Mouse (Mus musculus) thymus, postnatal 0 days (tissue): ENCODE results near the gene Tmem108. TPM values are rescaled to one million over a fixed set of nuclear protein-coding genes. Genes with fewer than 3 reads are reported as not detected.

Source experiments
- DNase-seq: peaks from one replicate; pipeline ENCODE4 v3.0.0-alpha.2; 2015; ENCODE audit warnings: low spot score
- polyA plus RNA-seq: library from polyadenylated mRNA; unstranded; fragments of >200 nt; fragmentation: Nextera tagmentation; extraction: Ambion mirVana; gene quantifications from 2 replicates; pipeline ENCODE4 v1.2.1, GENCODE M21; 2015

Tmem108 gene
- polyA plus RNA-seq, 1 experiment from 2014 or later = 11.9 TPM

- DNase-seq = no peak
These were observed 296.3 kb downstream of the Tmem108 start for GRCm38 (mm10) chr9:103465293-103465692.

GRCm38 (mm10) chr9:103463833-103464232 is 297.8 kb downstream of the Tmem108 start:
- no peak for DNase-seq

DNA sequence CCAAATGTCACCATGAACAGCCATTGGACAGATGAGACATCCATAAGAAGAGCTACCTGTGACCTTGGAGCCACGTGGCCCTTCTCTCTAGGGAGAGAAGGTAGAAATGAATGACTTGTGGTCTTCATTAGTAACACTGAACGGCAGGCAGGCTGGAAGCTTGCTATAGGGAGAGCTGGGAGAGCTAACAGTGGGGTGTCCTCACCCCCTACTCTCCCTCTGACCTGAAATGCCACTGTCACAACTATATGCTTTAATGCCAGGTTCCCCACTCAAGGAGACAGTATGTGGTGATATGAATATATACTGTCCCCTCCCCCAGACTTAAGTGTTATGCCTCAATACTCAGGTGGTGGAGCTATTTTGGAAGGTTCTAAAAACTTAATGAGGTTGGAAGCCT is 301.8 kb downstream of the Tmem108 start:
- DNase-seq = no peak

GRCm38 (mm10) chr9:103459307-103459706 is 302.3 kb downstream of the Tmem108 start:
- DNase-seq = no peak

DNA sequence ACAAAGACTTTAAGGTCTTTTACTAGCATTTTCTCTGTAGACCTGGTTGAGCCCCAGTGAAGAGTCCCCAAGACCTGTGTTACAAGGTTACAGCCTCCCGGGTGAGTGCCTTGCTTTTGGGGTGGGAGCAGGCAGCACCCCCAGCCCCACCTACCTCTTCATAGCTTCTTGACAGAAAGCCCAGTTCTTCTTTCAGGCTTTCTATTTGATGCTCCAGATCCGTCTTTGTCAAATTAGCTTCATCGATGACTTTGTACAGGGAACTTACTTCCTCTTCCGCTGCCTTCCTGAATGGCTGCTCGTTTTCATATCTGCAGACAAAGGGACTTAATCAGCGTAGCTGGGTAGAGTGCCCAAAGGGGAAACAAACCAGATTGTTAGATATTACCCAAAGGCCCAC is 312.0 kb downstream of the Tmem108 start:
- no peak for DNase-seq

GRCm38 (mm10) chr9:103449092-103449491 is 312.5 kb downstream of the Tmem108 start:
- DNase-seq = peak; percentile 81

DNA sequence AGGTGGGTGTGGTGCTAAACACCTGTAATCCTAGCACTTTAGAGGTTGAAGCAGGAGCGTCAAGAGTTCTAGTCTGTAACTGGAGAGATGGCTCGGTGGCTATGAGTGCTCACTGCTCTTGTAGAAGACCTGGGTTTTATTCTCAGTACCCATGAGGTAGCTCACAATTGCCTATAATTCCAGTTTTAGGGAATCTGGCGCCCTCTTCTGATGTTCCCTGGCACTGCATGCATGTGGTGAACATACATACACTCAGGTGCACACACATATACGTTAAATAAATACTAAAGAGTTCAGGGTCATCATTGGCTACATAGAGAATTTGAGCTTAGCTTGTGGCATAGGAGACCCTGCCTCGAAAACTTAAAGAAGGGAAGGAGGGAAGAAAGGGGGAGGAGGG is 317.0 kb downstream of the Tmem108 start:
- no peak for DNase-seq

GRCm38 (mm10) chr9:103443824-103444185 is 317.8 kb downstream of the Tmem108 start:
- DNase-seq = no peak

DNA sequence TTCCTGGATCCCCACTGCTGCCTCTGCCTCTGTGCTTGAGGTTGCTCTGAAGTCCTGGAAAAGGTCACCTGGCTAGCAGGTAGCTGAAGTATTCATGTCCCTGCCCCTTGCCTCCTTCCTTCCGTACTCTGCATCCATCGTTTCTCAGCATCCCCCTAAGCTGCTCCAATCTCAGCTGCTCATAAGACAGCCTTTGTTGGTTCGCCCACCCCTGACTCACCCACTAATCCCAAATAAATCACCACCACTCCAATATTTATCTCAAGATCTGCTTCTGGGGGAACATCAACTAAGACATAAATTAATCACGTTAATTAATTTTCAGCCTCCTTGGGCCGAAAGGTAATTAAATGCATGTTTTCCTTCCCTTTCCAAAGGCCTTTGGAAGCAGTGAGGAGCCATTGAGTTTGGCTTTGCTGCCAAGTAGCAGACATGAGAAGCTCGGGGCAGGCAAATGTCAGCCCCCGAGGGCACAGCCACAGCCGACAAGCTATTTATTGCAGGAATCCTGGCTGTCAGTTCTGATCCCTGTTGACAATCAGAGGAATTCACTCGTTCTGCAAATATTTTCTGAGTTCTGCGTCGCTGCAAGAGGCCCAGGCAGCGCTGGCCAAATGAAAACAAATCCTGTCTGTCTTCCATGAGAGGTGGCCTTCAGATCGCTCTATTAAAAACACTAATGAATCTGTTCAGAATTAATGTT is 318.4 kb downstream of the Tmem108 start:
- no peak for DNase-seq

- DNase-seq = no peak
These were observed 321.0 kb downstream of the Tmem108 start for GRCm38 (mm10) chr9:103440597-103440996.

DNA sequence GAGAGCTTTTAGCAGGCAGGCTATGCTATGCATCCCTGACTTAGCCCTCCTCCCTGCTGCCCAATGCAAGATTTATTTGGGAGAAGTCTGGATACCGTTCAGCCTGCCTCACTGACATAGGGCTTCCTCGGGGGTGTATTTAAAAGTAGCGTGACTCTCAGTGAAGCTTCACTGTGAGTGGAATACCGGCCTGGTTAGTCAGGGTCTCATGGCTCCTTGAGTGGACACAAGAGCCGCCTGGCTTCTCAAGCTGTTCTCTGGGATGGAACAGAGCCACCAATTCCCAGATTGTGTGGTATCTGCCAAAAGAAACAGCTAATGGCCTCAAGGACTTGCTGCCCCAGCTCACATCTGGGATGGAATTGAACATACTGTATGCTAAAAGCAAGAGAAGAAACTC is 324.5 kb downstream of the Tmem108 start:
- DNase-seq = no peak

DNA sequence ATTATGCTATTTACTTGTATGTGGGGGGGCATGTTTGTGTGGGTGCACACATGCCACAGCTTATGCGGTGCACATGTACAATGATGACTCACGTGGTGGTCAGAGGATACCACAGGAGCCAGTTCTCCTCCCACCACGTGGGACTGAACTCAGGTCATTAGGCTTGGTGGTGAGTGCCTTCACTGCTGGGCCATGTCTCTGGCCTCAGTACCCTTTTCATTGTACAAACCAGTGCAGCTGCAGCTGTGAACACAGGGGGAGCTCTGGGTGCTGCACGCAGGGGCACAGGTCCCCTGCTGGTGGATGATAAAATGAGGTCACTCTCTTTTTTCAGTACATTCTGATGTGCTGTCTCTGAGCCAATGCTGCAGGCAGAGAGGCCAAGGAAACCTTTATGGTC is 327.5 kb downstream of the Tmem108 start:
- DNase-seq = peak; percentile 87

Other genes with a start within 250 kb of the Tmem108 start
- gene Nphp3, start 240.7 kb upstream of the Tmem108 start, polyA plus RNA-seq = 1.2 and 1.4 TPM in 2 replicates